Mouse (Mus musculus): ENCODE data around the gene Clcf1.

Gene Clcf1

DNA sequence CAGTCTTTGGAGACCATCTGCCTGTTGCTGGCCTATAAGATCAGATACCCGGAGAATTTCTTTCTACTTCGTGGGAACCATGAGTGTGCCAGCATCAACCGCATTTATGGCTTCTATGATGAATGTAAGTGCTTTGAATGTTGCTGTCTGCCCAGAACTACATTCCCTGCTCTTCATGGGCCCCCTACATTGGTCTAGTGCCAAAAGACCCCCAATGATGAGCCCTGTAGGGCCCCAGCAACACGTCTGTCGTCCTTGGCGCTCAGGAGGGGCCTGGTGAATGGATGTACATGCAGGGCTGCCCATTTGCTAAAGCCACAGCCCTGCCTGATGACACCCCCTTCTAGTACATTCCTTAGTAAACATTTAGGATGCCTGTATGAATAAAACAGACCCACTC, 20.9 kb upstream of the Clcf1 start:
- DNase-seq (ENCODE audit: low spot score) = no peak

DNA sequence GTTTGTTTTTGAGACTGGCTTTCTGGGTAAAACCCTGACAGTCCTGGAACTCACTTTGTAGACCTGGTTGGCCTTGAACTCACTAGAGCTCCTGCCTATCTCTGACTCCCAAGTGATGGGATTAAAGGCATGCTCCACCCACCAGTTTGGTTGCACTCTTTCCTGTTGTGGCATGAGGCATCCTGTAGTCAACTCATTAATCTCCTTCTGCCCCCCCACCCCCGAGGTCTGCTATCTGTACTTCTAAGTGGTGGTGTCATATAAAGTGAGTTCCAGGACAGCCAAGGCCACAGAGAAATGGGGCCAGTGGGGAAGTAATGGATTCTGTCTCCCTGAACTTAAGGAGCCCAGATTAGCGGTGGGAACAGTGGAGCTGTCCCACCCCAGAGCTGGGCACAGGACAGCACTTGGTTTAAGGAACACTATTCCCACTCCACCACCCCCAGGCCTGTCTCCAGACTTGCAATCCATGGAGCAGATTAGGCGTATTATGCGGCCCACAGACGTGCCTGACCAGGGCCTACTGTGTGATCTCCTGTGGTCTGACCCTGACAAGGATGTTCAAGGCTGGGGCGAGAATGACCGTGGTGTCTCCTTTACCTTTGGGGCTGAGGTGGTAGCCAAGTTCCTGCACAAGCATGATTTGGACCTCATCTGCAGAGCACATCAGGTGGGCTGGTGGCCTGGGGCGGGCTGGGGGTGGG, 19.9 kb upstream of the Clcf1 start:
- DNase-seq (ENCODE audit: low spot score) = no peak

DNA sequence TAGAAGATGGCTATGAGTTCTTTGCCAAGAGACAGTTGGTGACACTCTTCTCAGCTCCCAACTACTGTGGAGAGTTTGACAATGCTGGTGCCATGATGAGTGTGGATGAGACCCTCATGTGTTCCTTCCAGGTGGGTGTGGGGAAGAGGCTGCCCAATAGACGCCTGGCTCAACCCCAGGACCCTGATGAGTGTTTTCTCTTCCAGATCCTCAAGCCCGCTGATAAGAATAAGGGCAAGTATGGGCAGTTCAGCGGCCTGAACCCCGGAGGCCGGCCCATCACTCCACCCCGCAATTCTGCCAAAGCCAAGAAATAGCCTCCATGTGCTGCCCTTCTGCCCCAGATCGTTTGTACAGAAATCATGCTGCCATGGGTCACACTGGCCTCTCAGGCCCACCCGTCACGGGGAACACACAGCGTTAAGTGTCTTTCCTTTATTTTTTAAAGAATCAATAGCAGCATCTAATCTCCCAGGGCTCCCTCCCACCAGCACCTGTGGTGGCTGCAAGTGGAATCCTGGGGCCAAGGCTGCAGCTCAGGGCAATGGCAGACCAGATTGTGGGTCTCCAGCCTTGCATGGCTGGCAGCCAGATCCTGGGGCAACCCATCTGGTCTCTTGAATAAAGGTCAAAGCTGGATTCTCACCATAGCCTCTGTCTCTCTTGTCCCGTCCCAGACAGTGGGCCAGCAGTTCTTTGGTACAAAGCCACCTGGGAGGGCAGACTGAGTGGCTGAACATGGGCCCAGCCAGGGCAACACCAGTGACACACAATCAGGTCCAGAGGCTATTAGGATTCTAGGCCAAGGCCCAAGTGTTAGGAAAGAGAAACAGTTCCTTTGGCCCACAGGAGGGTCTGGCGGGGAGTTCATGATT, 19.0 kb upstream of the Clcf1 start:
- DNase-seq (ENCODE audit: low spot score) = no peak

DNA sequence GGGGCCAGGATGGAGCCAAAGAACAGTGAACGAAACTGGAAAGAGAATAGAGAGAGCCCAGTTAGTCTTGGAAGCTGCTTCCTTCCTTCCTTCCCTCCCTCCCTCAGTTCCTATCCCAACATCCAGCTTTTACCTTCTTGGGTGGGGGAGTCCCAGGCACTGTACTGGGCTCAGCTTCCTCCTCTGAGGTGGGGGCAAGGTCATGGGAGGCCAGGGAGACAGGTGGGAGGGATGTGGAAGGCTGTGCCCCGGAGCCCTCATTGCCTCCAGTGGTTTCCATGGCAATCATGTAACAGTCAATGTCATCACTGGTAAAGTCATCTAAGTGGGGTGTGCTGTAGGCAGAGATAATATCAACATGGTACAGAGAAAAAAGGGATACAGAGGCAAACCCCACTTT, 18.0 kb upstream of the Clcf1 start:
- DNase-seq (ENCODE audit: low spot score) = no peak

DNA sequence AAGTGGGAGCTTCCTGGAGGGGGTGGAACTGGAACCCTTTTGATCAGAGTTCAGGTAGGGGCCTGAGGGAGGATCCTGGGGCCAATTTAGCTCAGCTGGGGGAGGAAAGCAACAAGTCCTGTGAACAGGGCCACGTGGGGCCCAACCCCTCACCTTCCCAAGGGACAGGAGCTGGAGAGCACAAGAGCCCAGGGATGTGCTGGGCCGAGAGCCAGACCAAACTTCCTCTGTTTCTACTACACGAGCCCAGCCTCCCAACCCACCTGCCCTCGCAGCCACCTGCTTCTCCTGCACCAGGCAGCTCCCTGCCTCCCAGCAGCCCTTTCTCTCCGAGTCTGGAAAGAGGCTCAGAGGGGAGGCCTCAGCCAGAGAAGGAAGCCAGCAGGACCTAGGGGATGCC, 17.5 kb upstream of the Clcf1 start:
- no peak for DNase-seq (ENCODE audit: low spot score)

DNA sequence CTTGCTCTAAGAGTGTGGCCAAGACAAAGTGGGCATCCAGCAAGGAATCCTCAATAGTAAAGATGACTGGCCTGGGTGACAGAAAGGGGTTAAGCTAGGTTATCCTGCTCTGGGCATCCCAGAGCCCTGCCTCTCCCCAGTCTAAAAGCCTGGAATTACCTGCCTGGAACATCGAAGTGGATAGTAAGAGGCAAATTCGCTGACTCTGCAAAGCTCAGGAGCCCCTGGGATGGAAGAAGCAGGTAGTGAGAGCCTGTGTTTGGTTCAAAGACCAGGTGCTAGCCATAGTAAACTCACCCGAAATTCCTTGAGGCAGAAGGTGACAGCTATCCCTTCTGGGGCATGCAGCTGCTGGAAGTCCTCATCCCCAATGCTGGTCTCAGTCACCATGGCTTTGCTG, 16.9 kb upstream of the Clcf1 start:
- no peak for DNase-seq (ENCODE audit: low spot score)

DNA sequence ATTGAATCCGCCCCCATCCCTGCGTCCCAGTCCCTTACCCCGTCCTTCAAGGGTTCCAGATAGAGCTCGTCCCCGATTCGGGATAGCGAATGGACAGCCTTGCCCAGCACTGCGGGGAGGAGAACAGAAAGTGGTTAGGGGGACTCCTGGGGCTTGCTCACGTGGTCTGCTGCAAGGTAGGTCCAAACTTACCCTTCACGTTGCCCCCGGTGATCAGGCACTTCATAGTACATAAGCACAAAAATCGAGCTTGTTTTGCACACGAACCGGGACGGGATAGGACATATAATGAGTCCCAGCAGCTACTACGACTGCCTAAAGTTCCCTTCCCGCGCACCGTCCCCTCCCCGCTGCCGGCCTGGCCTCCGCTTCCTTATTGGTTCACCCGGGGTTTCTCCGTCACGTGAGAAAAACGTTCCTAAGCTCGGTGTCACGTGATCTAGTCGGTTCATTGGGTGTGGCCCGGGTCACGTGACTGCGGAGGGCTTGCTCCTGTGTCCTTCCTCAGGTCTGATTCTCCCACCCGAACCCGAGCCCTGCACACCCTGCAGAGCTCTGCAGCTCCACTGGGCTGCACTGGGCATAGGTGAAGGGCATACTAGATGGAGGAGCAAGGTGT, 12.6 kb upstream of the Clcf1 start, which contains the start of gene Rad9a:
TSS of gene Rad9a (minus strand) at position 372 of the 619 bp plus-strand sequence.
- DNase-seq (ENCODE audit: low spot score) = peak; percentile 96

DNA sequence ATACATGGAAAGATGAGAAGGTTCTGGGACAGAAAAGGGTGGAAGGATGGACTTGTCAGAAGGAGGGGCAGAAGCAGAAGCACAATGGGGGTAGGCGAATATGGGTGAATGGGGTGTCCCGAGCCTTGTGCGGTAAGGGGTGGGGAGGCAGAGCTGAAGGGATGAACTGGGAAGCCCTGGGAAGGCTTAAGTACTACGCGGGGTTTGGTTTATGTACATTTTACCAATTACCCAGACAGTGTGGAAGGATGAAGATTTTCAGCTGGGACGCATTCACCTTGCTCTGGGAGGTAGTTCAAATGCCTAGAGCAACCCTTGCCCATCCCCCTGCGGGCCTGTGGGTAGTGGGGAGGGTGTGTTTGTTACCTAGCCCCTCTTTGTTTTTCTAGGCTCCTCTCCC, 11.9 kb upstream of the Clcf1 start:
- DNase-seq (ENCODE audit: low spot score) = no peak

DNA sequence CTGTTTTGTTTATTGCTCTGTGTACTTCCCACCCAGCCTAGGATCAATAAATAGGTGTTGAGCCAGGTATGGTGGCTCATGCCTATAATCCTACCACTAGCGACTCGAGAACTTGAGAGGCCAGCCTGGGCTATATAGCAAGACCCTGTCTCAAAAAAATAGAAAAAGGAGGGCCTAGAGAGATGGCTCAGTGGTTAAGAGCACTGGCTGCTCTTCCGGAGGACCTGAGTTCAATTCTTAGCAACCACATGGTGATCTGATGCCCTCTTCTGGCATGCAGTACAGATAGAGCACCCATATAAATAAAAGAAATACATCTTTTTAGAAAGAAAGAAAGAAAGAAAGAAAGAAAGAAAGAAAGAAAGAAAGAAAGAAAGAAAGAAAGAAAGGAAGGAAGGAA, 10.9 kb upstream of the Clcf1 start:
- DNase-seq (ENCODE audit: low spot score) = no peak

DNA sequence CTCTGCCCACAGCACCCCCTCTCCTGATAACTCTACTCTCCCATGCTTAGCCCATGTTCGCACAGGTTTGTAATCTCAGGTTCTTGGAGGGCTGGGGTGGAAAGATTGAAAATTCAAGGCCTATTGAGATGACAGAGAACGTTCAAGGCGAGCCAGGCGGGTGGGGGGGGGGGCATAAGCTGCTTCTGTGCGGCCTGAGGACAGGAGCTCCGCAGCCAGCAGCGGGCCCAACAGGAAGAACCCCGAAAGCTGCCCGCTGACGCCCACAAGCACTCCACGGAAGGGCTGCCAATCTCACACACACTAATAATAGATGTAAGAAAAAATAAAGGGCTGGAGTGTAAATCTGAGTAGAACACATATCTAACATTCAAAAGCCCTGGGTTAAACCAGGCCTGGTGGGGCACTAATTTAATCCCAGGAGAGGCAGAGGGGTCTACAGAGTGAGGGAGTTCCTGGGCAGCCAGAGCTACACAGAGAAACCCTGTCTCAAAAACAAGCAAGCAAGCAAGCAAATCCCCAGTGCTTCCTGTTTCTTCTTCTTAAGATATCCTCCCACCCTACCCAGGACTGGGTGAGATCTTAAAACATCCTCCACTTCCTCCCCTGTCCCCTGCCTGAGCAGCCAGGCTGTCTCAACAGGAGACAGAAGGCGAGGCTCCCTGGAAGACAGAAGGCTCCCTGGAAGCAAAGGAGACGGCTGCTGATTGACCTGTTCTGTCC, 10.3 kb upstream of the Clcf1 start:
- no peak for DNase-seq (ENCODE audit: low spot score)

DNA sequence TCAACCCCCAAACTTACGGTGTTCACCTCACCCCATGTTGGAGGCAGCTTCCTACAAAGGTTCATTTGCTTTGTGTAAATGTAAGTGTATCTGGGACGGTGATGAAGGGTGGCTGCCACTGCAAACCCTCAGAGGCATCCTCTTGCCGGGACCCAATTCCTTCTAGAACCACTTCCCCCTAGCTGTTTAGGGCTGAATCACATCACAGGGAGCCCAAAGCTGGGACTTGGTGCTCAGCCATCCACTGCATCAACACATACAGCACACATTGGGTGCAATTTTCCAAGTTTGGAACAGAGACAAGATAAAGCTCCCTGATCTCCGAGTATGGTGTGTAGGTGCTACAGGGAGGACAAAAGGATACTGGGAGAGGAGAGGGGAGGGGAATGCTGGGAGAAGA, 9.1 kb upstream of the Clcf1 start:
- DNase-seq (ENCODE audit: low spot score) = no peak

DNA sequence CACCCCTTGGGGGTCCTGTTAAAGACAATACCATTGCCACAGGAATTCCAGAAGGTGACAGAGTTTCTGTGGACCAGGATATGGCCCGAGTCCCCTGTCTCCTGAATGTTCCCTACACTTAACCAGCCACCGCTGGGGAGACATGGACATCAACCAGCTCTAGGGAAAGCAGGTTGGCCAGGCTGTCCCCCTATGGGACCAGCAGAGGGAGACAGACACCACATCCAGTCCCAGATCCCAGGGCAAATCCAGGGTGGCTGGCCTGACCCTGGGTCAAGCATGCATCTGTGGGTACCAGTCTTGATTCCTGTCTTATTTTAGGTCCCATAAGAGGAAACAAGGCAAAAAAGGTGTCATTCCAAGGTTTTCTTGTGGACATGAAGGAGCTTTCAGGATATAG, 7.1 kb upstream of the Clcf1 start:
- no peak for DNase-seq (ENCODE audit: low spot score)

DNA sequence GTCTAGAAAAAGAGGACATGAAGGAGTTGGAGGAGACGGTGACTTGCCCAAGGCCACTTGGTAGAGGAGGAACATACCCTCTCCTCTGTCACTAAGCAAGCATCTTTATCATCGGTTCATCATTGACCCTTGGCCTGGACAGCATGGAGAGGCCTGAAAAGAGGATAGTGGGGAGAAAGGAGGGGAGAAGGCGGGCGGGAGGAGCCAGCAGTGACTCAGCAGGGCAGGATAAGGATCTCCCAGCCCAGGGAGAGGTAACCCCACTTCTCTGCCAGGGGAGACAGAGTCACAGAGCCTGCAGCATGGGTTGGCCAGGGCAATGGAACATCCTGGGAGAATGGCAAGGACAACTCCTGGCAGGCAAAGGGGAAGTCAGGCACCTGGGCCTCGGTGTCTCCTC, 5.5 kb upstream of the Clcf1 start:
- no peak for DNase-seq (ENCODE audit: low spot score)

DNA sequence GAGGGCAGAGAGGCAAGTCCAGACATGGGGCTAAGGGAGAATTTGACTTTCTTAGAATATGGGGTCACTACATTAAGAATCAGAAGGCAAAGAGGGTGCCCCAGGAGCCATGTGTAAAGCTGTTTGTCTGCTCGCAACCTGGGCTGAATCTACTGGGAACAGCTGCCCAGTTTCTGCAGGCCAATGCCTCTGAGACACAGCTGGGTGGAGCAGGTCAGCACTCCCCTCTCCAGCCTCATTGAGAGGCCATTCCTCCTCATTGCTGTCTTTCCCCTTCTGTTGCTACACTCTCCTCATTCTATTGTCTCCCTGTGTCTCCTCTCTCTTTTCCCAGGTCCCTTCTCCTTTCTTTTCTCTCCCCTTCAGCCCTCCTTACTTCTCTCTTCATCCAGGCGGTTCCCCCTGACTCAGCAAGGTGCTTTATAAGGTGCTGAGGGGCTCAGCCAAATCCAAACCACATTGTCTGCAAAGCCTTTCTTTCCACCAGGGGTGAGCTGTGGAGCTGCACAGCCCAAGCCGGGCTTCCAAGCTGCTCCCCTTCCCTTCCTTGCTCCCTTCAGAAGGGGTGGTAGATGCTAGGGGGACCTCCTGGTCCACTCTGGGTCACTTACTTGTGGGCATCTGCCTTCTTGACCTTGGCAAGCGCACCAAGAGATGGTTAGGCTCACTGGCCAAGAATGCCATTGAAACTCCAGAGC, 2.0 kb upstream of the Clcf1 start:
- DNase-seq (ENCODE audit: low spot score) = no peak

DNA sequence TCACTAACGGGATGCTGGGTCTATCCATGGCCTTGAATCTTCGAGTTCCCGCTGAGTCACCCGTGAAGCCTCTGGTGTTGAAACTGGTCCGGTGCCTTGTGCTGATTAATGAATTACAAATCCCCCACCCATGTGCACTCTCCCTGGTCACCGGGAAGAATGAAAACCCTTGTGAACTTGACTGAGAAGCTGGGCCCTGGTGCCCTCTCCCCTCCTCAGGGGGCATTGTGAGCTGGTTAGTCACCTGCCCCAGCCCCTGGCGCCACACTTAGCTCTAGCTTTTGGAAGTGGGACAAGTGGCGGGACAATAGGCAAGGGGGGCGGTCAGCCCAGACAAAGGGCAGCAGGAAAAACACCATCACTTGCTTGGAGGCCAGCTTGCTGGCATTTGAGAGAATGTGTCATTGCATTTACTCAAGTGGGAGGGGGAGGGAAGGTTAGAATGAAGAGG, 489 bp upstream of the Clcf1 start:
- no peak for DNase-seq (ENCODE audit: low spot score)

DNA sequence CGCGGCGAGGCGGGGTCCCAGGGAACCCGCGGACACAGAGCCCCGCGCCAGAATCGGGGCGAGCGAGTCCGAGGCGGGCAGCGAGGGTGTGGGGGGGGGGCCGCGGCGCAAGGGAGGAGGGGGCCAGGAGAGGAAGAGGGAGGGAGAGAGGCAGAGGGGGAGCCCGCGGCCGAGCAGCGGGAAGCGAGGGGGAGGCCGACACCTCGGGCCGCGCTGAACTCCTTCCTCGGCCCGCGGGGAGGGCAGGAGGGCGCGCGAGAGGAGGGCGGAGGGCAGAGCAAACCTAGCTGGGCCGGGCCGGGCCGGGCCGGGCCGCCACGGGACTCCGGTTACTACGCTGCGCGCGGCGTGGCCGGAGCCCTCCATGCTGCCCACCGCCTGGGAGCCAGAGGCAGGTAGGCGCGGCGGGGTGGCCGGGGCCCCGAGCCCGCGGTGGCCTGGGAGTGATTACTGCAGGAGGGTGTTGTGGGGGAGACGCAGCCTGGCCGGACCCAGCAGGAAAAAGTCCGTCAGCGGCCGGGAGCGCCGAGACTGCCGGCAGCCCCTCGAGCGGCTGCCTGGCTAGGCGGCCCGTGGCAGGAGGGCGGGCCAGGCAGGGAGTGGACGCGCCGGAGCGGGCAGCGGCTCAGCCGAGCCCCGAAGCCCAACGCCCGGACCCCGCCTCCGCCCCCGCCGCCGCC, 873 bp downstream of the Clcf1 start:
- DNase-seq (ENCODE audit: low spot score) = no peak

DNA sequence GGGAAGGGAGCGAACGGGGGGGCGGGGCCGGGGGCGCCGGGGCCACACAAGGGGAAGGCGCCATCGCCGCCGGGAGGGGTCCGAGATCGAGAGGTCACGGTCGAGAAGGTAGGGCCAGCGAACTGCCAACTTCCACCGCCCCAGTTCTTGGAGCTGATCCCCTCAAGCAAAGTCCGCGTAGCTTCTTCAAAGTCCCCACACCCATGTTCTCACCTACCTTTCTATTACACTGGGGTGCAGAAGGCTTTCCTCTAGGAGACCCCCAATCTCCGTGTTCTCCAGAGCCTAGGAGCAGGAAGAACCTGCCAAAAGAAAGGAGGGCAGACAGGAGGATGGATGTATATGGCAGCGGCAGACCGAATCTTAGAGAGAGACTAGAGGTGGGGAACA, 1.4 kb downstream of the Clcf1 start:
- no peak for DNase-seq (ENCODE audit: low spot score)

DNA sequence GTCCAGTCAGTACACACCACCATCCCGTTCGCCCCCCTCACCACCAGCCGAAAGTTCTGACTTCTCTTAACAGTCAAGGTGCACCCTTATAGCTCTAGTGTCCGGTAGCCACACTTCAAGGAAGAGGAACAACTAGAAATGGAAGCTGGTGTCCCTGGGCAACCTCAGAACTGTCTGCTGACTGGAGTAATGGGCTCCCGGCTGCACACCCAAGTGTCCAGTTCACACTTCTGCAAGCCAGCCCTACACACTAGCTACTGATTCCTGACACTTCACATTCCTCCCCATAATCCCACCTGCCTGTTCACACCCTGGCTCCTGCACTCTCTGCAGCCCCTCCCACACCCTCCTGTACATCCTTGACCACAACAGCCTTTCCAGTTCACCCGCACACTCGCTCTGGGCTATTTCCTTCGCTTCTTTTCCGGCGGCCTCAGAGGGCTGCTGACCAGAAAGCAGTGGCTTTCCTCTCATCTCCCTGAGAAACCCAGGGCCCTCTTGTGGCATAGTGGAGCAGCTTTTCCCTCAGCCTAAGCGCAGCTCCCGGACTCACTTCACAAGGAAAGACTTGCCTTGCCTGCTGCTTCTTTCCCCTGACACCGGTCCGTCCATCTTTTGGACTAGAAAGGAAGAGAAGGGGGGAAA, 2.1 kb downstream of the Clcf1 start:
- DNase-seq (ENCODE audit: low spot score) = no peak

DNA sequence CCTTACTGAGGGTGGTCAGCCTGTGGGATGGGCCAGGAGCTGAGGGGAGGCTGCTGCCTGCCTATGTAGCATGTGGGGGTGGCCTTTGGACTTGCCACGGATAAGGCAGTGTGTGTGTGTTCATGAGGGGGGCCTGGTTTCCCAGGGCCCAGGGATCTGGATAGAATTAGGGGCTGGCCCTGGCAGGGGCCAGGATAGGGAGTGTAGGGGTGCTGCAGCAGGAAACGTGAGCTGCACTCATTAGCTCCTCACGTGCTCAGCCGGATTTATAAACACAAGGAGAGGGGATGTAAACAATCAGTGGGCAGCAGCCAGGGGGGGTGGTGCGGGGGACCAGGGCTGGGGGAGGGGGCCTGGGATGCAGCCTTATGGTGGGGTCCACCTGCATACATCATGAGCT, 3.1 kb downstream of the Clcf1 start:
- DNase-seq (ENCODE audit: low spot score) = no peak

DNA sequence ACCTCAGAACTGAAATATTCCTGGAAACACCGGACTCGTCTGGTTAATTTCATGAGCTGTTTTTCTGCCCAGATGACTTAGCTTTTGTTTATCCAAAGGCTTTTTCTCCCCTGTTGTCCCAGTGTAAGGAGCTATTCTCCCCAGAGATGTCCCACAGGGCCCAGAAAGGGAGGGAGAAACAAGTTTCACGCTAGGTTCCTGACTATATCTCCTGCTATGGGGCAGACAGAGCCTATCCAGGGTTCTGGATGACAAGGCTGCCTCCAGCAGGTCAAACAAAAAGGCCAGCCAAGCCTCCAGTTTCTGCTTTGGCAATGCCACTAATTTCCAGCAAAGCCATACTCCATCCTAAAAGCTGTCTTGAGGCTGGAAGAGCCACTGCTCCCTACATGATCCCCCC, 3.8 kb downstream of the Clcf1 start:
- DNase-seq (ENCODE audit: low spot score) = no peak

DNA sequence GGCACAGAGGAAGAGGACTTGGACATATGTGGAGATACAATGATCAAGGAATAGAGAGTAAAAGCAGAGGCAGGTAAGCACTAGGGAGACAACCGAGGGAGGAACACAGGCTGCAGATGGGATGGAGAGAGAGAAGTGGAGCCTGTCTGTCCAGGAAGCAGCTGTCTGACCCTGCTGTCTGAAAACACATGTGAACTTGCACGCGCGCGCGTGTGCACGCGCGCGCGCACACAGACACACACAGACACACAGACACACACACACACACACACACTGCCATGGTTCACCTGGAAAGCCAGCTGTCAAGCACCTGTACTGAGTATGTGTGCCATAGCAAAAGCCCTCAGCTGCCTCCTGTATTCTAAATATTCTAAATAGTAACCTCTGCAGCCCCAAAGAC, 4.3 kb downstream of the Clcf1 start:
- no peak for DNase-seq (ENCODE audit: low spot score)

All from left cerebral cortex, adult 11 months (tissue).